Mouse (Mus musculus): ENCODE data around the gene Mdga2. TPM values are rescaled to one million over a fixed set of nuclear protein-coding genes. Genes with fewer than 3 reads are reported as not detected.

Gene Mdga2
- polyA plus RNA-seq, 1 experiment from 2014 or later = not detected

GRCm38 (mm10) chr12:67123874-67124273 lies 98.5 kb downstream of the Mdga2 start:
- Histone ChIP-seq H3K36me3 (ENCODE audit: inconsistent target) (no peaks in the 10 kb centered on the region), H3K4me3 (ENCODE audit: inconsistent target) (no peak overlapping the region), H3K27ac (no peak overlapping the region), H3K79me2 (ENCODE audit: inconsistent target) (no peaks in the 10 kb centered on the region)
- 63% methylated on average over 3 of the region's 3 CpGs for WGBS (ENCODE audit: missing documents)

- no peaks in the 10 kb centered on the region for H3K36me3 ChIP-seq (ENCODE audit: inconsistent target)
- no peak overlapping the region for H3K27ac ChIP-seq
- 77% methylated on average over 6 of the region's 6 CpGs for WGBS (ENCODE audit: missing documents)
- H3K79me2 ChIP-seq (ENCODE audit: inconsistent target) = no peaks in the 10 kb centered on the region
- H3K4me3 ChIP-seq (ENCODE audit: inconsistent target) = no peak overlapping the region
These were observed 103.5 kb downstream of the Mdga2 start for GRCm38 (mm10) chr12:67118652-67119515.

- Histone ChIP-seq H3K4me3 (ENCODE audit: inconsistent target) (no peak overlapping the region), H3K36me3 (ENCODE audit: inconsistent target) (no peaks in the 10 kb centered on the region), H3K27ac (no peak overlapping the region), H3K79me2 (ENCODE audit: inconsistent target) (no peaks in the 10 kb centered on the region)
- WGBS (ENCODE audit: missing documents) = 93% methylated on average over 3 of the region's 3 CpGs
These were observed 118.2 kb downstream of the Mdga2 start for GRCm38 (mm10) chr12:67104171-67104570.

DNA sequence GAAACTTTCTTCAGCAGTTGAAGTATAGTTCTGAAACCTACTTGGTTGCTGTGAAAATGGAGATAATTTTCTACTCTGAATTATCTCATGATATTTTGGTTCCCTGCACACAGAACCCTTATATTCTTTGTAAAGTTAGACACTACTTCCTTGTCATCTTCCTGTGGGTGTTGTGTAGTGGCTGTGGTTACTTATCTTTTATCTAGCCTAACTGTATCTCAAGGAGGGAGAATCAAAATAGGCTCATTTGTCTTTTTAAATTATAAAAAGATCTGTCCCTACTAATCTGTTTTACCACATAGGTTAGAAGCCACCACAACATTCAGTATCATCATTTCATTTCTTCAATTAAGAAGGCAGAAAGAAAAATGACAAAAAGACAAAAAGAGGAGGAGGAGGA lies 127.9 kb downstream of the Mdga2 start:
- Histone ChIP-seq H3K4me3 (ENCODE audit: inconsistent target) (no peak overlapping the region), H3K36me3 (ENCODE audit: inconsistent target) (no peaks in the 10 kb centered on the region), H3K79me2 (ENCODE audit: inconsistent target) (no peaks in the 10 kb centered on the region), H3K27ac (no peak overlapping the region)

DNA sequence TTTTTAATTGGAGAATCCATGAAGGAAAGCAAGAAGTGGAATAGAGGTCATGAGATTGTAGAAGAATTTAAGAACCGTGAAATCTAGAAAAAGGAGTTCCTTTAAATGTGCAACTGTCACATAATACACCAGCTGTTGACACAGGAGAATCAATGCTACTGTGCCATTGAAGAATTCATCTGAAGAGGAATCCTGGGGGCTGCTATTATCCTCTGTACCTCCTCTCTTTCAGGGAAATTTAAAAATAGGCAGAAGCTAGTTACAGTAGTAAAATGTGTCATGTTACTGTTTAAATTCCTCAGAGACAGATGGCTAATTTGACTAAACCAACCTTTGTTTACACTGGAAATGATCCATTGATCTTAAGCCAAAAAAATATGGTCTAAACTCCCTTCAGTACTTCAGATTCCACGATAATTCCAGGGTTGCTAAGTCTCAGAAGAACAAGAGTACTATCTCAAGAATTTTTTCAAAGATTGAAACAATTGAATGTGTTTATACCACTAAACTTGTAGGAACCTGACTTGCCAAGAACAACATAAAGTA lies 131.9 kb downstream of the Mdga2 start:
- H3K27ac ChIP-seq = no peak overlapping the region
- no peak overlapping the region for H3K4me3 ChIP-seq (ENCODE audit: inconsistent target)
- H3K79me2 ChIP-seq (ENCODE audit: inconsistent target) = no peaks in the 10 kb centered on the region
- H3K36me3 ChIP-seq (ENCODE audit: inconsistent target) = no peaks in the 10 kb centered on the region
- WGBS (ENCODE audit: missing documents) = 58% methylated on average over 2 of the region's 2 CpGs

GRCm38 (mm10) chr12:67059136-67060014 lies 163.0 kb downstream of the Mdga2 start:
- H3K4me3 ChIP-seq (ENCODE audit: inconsistent target) = no peak overlapping the region
- WGBS (ENCODE audit: missing documents) = 75% methylated on average over 19 of the region's 19 CpGs
- no peaks in the 10 kb centered on the region for H3K79me2 ChIP-seq (ENCODE audit: inconsistent target)
- H3K36me3 ChIP-seq (ENCODE audit: inconsistent target) = no peaks in the 10 kb centered on the region
- H3K27ac ChIP-seq = no peak overlapping the region

- no peaks in the 10 kb centered on the region for H3K36me3 ChIP-seq (ENCODE audit: inconsistent target)
- no peaks in the 10 kb centered on the region for H3K79me2 ChIP-seq (ENCODE audit: inconsistent target)
- WGBS (ENCODE audit: missing documents) = 93% methylated on average over 3 of the region's 3 CpGs
- H3K4me3 ChIP-seq (ENCODE audit: inconsistent target) = no peak overlapping the region
- no peak overlapping the region for H3K27ac ChIP-seq
These were observed 165.7 kb downstream of the Mdga2 start for GRCm38 (mm10) chr12:67056621-67057020.

DNA sequence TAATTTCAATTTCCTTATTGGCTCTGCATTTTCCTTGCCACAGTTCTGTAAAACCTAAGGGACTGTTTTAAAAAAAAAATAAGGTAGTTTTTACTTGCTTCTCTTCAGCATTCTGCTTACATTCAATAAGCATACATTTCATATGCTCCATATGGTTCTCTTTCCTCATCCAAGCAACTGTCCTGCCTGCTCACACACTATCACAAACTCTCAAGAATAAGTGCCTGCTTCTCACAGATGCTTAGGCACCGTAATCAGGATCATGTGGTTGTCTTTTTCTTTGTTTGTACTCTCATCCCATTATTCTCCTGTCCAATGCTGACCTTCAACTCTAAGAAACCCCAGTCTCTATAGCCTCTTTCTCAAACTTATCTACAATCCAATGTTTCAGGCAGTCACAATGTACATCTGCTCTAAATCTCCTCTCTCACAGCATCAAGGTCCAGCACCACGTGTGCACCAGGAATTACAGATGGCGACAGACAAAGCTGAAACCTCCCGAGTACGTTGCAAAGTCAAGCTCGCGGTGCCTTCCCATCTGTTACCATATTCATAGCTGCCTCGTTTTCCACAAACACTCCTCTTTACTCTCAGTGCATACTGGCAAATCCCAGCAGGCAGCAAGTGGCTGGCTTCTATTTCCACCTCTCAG lies 177.1 kb downstream of the Mdga2 start:
- Histone ChIP-seq H3K4me3 (ENCODE audit: inconsistent target) (no peak overlapping the region), H3K27ac (no peak overlapping the region), H3K79me2 (ENCODE audit: inconsistent target) (no peaks in the 10 kb centered on the region), H3K36me3 (ENCODE audit: inconsistent target) (no peaks in the 10 kb centered on the region)
- WGBS (ENCODE audit: missing documents) = 85% methylated on average over 8 of the region's 8 CpGs

- Histone ChIP-seq H3K36me3 (ENCODE audit: inconsistent target) (no peaks in the 10 kb centered on the region), H3K27ac (no peak overlapping the region), H3K79me2 (ENCODE audit: inconsistent target) (no peaks in the 10 kb centered on the region), H3K4me3 (ENCODE audit: inconsistent target) (no peak overlapping the region)
- 66% methylated on average over 4 of the region's 4 CpGs for WGBS (ENCODE audit: missing documents)
These were observed 180.5 kb downstream of the Mdga2 start for GRCm38 (mm10) chr12:67041865-67042264.

DNA sequence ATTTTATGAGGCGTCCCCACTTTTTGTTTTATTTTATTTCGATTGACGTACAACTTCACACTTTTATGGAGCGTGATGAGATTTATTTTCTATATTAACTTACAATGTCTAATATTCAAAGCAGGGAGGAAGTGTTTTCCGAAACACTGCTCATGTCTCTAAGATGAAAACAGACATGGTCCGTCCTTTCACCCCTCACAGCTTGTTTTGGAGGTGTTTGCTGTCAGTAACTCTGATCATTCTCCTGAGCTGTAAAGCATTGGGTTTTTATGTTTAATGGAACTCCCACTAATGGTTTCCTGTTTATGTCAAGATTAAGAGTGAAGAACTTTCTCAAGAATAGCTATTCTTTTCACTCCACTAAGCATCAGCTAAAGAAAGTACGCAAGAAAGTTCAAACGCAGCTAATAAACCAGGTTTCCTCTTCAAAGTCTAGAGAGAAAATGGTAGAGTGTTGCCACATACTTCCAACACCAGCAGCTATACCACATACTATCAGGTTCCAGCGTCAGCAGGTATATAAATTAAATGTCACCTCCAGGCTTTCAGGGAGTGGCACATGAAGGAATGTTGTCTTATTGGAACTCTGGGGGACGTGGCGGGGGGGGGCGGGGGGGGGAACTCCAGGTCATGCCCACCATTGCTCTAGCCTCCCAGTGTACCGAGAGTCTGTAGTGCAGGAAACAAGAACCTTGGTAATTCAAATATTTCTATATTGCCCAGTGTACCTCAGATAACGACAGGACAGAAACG lies 186.7 kb downstream of the Mdga2 start:
- Histone ChIP-seq H3K27ac (no peak overlapping the region), H3K36me3 (ENCODE audit: inconsistent target) (no peaks in the 10 kb centered on the region), H3K4me3 (ENCODE audit: inconsistent target) (no peak overlapping the region), H3K79me2 (ENCODE audit: inconsistent target) (no peaks in the 10 kb centered on the region)
- WGBS (ENCODE audit: missing documents) = 88% methylated on average over 15 of the region's 15 CpGs

DNA sequence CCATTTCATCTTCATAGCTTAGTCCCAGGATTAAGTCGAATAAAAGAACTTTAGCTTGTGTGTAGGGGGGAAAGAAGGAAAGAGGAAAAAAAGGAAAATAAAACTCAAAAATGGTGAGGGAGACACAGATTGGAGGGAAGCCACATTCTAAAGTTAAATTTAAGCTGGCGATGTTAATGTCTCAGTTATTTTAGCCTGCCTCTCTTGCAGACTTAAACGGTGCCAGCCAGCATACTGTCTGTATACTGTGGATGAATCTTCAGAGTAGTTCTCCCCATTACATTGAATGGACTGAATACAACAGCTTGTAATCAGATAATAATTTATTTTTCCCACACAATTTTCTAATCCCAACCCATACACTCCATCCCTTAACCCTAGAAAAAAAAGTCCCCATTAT lies 205.2 kb downstream of the Mdga2 start:
- Histone ChIP-seq H3K27ac (no peak overlapping the region), H3K4me3 (ENCODE audit: inconsistent target) (no peak overlapping the region), H3K79me2 (ENCODE audit: inconsistent target) (no peaks in the 10 kb centered on the region), H3K36me3 (ENCODE audit: inconsistent target) (no peaks in the 10 kb centered on the region)
- WGBS (ENCODE audit: missing documents) = 87% methylated on average over 3 of the region's 3 CpGs

DNA sequence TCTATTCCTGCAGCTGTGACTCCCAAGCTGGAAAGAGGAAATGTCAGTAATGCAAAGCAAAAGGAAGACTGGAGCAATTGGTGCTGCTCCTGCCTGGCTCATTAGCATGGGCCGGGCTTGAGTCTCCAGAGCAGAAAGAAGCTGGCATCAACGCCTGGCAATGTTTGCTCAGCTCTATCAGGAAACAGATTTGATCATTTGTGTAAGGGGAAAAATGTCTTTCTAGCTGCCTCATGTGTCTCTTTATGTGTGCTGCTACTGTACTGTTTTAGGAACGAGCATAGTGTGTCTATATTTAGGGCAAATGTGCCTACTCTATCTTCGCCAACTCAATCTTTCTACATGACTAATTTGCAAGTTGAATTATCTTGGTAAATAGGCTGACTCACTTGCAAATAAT lies 211.0 kb downstream of the Mdga2 start:
- no peaks in the 10 kb centered on the region for H3K36me3 ChIP-seq (ENCODE audit: inconsistent target)
- H3K4me3 ChIP-seq (ENCODE audit: inconsistent target) = no peak overlapping the region
- WGBS (ENCODE audit: missing documents) = 74% methylated on average over 4 of the region's 4 CpGs
- H3K27ac ChIP-seq = no peak overlapping the region
- no peaks in the 10 kb centered on the region for H3K79me2 ChIP-seq (ENCODE audit: inconsistent target)

DNA sequence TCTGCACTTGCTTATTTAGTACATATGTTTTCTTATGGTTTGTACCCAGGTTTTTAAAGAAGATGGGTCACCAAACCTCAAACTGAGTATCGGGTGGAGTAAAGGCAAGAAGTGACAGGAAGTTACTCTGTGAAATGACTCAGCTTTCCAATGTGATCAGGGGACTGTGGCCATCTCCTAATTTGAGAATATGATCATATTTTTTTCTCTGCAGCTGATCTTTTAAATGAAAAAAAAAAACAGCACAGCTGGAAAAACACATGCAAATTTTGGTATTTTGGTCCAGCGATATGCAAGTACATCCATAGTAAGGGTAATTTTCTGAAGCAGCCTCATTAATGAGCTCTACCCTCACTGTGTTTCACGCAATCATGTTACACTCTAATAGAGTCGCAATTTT lies 212.0 kb downstream of the Mdga2 start:
- Histone ChIP-seq H3K4me3 (ENCODE audit: inconsistent target) (no peak overlapping the region), H3K36me3 (ENCODE audit: inconsistent target) (no peaks in the 10 kb centered on the region), H3K79me2 (ENCODE audit: inconsistent target) (no peaks in the 10 kb centered on the region), H3K27ac (no peak overlapping the region)
- 88% methylated on average over 4 of the region's 4 CpGs for WGBS (ENCODE audit: missing documents)

- no peak overlapping the region for H3K4me3 ChIP-seq (ENCODE audit: inconsistent target)
- WGBS (ENCODE audit: missing documents) = 68% methylated on average over 3 of the region's 3 CpGs
- no peaks in the 10 kb centered on the region for H3K79me2 ChIP-seq (ENCODE audit: inconsistent target)
- H3K27ac ChIP-seq = no peak overlapping the region
- no peaks in the 10 kb centered on the region for H3K36me3 ChIP-seq (ENCODE audit: inconsistent target)
These were observed 213.2 kb downstream of the Mdga2 start for GRCm38 (mm10) chr12:67009191-67009590.
